Mouse (Mus musculus) urinary bladder, adult 2 months (tissue): ENCODE results near the gene Fetub. TPM values are rescaled to one million over a fixed set of nuclear protein-coding genes. Genes with fewer than 3 reads are reported as not detected.

Experiments
- DNase-seq: peaks from one replicate; pipeline ENCODE4 v3.0.0; 2022; ENCODE audit warnings: low spot score
- polyA plus RNA-seq: library from polyadenylated mRNA; depleted of rRNA; stranded (reverse); fragments of >200 nt; gene quantifications from 2 replicates; pipeline ENCODE4 v1.2.3, GENCODE M21; 2012; rRNA removed

Gene Fetub
- 1.8 and 2.3 TPM in 2 replicates for polyA plus RNA-seq

GRCm38 (mm10) chr16:22918034-22918433, at the start of gene Fetub:
Gene Fetub (plus strand): TSS chr16:22918334.
- DNase-seq, result no peak

GRCm38 (mm10) chr16:22872397-22872796, 45.7 kb upstream of the Fetub start:
- DNase-seq, result no peak

GRCm38 (mm10) chr16:22873369-22873768, 44.8 kb upstream of the Fetub start:
- no peak for DNase-seq

- DNase-seq, result no peak
Observed at GRCm38 (mm10) chr16:22876218-22877043, 41.7 kb upstream of the Fetub start.

- DNase-seq, result no peak
Observed at GRCm38 (mm10) chr16:22877660-22878390, 40.3 kb upstream of the Fetub start.

GRCm38 (mm10) chr16:22878716-22879115, 39.4 kb upstream of the Fetub start:
- no peak for DNase-seq

GRCm38 (mm10) chr16:22879945-22880595, 38.1 kb upstream of the Fetub start:
- DNase-seq, result no peak

GRCm38 (mm10) chr16:22880900-22881299, 37.2 kb upstream of the Fetub start:
- DNase-seq, result no peak

- DNase-seq, result no peak
Observed at GRCm38 (mm10) chr16:22881487-22881886, 36.6 kb upstream of the Fetub start.

GRCm38 (mm10) chr16:22883441-22883840, 34.7 kb upstream of the Fetub start:
- no peak for DNase-seq

GRCm38 (mm10) chr16:22885356-22885755, 32.8 kb upstream of the Fetub start:
- DNase-seq, result no peak

- DNase-seq, result no peak
Observed at GRCm38 (mm10) chr16:22886726-22887125, 31.4 kb upstream of the Fetub start.

GRCm38 (mm10) chr16:22888835-22889234, 29.3 kb upstream of the Fetub start:
- no peak for DNase-seq

- DNase-seq, result no peak
Observed at GRCm38 (mm10) chr16:22889716-22890115, 28.4 kb upstream of the Fetub start.

GRCm38 (mm10) chr16:22890683-22891510, 27.2 kb upstream of the Fetub start, which contains the start of gene Ahsg:
Gene Ahsg (plus strand): TSS chr16:22891277.
- DNase-seq, result no peak

GRCm38 (mm10) chr16:22891733-22892154, 26.4 kb upstream of the Fetub start:
- DNase-seq, result no peak

- no peak for DNase-seq
Observed at GRCm38 (mm10) chr16:22894095-22894494, 24.0 kb upstream of the Fetub start.

- DNase-seq, result no peak
Observed at GRCm38 (mm10) chr16:22896618-22897017, 21.5 kb upstream of the Fetub start.

- DNase-seq, result no peak
Observed at GRCm38 (mm10) chr16:22899346-22899745, 18.8 kb upstream of the Fetub start.

GRCm38 (mm10) chr16:22899866-22900570, 18.1 kb upstream of the Fetub start:
- no peak for DNase-seq

GRCm38 (mm10) chr16:22901326-22901725, 16.8 kb upstream of the Fetub start:
- no peak for DNase-seq
